Mouse (Mus musculus): Measurements from ENCODE around the gene Clcf1.

GRCm38 (mm10) chr19:4268566-4269361 lies 54.7 kb downstream of the Clcf1 start, which contains the start of gene Ssh3:
- TF ChIP-seq GATA1 (IDR thresholded peaks at IDR 0.05; ENCODE audit: low read length) (no peak), TAL1 (IDR thresholded peaks at IDR 0.05; ENCODE audit: low read length) (no peak)
